Mouse (Mus musculus) left cerebral cortex, adult 9 months (tissue): ENCODE measurements at regions not wholly inside any gene's neighbourhood (a gene's known extent, or its start where the extent isn't known, plus 50 kb on each side); places are given as distances from the start of the nearest gene placed in this dataset.

Experiments used
- DNase-seq, 2 experiments: peaks; one replicate each; pipeline ENCODE4 v3.0.0; 2022; ENCODE audit warnings: low spot score in 2 of 2

DNA sequence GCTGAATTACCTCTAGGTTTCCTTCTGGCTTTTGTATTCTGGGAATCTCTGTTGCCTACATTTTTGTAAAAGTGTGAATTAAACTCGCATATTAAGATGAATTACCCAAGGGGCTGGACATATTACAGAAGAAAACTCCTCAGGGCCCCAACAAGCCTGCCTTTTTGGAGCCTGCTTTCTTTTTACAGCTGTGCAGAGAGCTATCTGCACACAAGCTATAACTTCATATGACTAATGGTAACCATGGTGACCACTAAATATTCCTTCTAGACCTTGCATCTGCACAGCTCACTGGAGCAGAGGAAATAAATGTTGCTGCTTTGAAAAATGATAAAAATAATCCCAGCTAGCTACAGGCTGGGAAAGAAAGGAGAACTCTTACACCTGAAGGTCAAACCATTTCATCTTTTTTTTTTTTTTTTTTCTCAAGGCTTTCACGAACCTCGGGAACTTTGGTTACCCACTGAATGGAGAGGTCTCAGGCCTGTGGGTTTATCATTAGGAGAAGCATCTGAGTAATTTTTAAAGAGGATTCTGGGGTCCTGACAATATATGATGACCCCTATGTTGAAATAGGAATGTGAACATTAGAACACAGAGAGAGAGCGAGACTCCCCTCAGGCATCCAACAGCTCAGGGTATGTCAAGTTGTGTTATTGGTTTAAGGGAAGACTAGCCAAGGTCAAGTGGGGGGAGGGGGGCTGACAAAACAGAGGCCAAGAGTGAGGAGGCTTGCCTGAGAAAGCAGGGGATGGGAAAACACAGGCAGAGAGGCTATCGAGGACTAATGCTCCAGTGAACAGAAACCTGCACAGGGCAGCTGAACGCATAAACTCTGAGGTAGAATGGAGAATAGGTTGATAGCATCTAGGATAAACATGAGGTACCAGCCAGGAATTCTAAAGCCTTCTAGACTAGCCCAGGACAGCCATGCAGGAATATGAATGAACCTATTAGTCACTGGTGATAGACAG, 188.4 kb downstream of the Phlda1 start:
- peak in 1 of 2 experiments; percentile 37 for DNase-seq

DNA sequence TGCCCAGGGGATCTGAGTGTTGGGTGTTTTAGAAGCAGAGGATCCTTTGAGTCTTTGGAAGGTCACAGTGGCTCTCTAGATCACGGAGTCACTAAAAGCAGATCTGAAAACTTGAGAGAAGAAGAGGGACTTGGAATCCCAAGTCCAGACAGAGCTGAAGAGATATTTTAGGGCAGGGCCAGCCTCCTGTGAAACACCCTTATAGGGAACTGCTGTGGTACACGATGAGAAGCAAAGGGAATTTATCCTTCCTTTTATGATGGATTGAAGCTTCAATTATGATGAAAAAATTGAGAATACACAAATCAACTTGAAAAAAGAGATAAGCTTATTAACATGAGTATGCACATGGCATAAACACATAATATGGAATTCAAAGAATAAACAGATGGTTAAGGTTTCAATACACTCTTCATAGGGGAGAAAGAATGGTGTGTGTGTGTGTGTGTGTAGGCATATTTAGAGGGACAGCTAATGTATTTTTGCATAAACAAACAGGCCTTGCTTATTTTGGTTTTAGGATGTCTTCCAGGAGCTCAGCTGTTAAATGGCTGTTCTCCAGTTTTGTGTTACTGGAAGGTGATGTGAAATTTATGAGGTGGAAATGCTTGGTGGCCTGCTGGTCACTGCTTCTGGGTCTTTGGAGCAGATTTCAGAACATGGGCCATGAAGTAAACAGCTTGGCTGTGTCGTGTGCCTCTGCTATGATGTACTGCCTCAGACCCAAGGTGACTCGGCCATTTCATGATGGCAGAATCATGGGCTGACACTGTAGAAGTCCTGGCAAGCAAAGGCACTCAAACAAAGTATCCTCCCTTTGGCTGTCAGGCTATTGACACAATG, 190.1 kb downstream of the Phlda1 start:
- no peak for DNase-seq

DNA sequence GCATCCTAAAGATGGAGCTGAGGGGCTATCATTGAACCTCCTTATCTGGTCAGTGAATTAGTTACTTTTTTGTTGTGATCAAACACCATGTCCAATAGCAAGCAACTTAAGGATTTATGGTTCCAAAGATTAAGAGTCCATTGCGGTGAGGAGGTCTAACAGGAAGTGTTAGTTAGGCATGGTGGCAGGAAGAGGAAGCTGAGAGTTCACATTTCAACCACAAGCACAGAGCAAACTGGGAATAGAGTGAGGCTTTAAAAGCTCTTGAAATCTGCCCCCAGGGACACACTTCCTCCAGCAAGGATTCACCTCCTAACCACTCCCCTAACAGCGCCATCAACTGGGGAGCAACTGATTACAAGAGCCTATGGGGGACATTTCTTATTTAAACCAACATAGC, 190.9 kb downstream of the Phlda1 start:
- DNase-seq, result no peak

DNA sequence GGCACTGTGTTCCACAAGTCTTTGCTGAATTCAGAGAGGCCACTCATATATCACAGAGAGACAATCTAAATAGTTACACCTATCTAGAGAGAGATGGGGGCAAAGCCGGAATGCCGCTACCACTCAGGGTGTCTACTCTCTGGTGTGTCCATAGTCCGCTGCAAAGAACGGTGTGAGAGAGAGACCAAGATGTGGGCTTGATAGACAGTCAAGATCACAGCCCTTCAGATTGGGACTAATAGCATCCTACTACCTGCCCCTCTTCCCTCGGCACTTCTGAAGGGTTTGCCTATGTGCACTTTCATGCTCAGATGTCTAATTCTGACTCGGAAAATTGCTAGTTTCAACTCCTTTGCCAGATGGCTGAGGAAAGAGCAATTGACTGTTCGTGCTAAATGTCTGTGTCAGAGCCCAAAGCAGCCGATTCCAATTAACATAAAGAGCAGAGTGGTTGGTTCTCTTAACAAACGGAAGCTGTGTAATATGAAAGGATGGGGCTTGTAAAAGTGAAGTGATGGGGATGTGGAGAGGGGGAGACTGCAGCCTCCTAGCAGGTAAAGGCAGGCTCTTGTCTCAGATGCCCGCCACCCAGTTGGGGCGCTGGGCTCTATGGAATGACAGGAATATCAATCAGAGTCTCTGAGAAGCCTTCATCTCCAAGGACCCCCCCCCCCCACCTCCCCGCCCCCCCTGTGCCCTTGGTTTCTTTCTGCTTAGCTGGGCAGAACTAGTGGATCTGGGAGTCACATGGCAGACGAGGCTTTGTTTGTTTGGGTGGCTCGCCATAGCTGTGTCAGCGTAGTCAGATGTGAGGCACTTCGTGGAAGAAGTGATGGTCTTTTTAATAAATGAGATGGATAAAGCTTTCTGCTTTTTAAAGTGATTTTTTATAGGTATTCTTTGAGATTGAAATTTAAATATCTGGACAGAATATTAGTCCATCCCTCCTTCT, 193.7 kb downstream of the Phlda1 start:
- DNase-seq, result peak; percentile 25

DNA sequence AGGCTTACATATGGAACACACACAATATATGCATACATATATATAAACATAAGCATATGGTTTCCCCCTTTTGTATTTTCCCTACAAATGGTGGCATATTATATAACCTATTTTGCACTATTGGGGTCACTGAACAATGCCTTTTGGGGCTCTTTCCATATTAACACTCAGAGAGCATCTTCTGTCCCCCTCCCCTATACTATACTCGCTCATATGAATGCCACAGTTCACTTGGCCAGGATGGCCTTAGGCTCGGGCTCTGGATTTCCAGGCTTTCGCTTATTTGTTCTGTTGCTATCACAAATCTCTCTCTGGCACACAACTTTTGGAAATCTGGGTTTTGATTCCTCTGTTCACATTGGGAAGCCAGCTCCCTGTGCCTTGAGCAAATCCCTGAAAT, 194.5 kb downstream of the Phlda1 start:
- no peak for DNase-seq

DNA sequence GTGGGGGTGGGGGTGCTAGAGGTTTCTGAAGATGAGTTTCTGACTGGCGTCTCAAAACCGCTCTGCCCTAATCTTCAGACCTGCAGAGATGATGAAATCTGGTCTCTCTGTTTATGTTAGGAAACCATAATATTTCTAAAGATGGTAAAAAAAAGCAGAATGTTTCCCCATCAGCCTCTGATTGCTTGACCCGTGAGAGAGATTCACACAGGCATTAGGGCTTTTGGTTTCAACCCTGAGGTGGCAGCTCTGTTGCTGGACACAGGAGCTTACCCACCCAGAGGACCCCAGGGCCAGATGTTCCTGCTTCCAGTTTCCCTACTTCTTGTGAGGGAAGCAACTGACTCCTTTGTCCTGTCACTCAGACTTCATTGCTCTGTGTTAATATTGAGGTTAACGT, 195.1 kb downstream of the Phlda1 start:
- no peak for DNase-seq

DNA sequence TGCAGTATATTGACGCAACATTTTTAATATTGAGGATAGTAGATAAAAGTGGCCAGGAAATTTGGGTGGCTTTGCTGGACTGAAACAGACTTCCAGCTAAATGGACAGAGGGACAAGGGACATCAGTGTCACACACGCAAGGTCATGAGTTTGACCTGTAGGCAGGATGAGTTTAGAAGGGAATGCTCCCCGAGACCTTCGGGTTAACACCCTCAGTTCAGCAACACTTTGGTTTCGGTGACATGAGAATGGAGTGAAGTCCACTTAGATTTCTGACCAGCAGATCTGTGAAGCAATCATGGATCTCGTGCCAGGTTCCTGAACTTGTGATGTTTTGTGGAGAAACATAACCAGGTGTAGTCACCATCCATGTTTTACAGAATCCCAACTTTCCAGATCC, 196.3 kb downstream of the Phlda1 start:
- no peak for DNase-seq

DNA sequence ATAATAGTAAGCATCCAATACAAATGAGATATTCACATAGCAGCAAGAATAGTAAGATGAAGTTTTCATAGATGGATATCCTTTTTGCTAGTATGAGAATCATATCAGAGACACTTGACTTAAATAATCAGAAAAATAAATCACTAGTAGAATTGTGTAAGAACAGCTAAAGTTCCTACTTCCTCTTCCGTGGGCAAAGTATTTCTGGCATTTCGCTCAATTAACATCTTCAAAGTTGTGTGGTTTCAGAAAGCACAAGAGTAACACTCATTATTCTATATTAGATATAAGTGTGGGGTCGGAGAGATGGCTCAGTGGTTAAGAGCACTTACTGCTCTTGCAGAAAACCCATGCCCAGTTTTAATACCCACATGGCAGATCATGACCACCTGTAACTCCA, 197.4 kb downstream of the Phlda1 start:
- DNase-seq, result no peak

DNA sequence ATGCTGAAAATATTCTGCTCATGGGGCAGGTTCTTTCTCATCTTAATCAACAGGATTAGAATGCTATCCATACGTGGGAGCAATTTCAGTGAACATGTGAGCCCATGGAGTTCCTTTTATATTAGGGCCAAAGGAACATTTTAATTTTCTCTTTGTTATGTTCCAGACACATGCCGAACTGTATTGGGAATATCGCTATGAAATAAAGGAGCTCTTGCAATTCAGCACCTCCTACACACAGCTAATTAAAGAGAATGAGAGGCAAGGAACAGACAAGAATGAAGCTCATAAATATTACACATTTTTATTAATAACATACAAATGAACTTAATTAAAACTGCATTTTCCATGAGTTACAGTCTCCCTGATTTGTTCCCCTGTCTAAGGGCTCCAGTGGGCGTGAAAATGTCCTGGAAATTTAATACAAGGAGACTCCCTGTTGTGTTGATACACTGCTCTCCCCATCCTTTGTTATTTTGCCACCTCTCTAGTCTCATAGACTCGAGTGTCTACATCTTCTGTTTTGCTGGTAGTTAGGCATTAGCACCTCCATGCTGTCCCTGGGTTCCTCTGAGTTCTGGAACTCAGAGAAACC, 205.5 kb downstream of the Phlda1 start:
- peak in 1 of 2 experiments; percentile 30 for DNase-seq

DNA sequence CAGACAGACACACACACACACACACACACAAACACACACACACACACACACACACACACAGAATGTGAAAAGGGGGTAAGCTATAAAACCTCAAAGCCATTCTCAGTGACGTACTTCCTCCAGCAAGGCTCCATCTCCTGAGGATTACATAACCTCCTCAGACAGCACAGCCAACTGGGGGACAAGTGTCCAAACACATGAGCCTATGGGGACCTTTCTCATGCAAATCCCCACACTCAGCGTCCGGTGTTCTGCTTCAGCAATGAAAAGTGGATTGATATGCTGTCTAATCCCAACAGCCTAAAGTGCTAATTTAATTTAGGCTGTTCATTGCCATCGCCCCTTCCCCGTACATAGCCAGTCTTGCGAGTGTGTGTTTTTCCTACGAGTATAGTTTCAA, 206.9 kb downstream of the Phlda1 start:
- no peak for DNase-seq

DNA sequence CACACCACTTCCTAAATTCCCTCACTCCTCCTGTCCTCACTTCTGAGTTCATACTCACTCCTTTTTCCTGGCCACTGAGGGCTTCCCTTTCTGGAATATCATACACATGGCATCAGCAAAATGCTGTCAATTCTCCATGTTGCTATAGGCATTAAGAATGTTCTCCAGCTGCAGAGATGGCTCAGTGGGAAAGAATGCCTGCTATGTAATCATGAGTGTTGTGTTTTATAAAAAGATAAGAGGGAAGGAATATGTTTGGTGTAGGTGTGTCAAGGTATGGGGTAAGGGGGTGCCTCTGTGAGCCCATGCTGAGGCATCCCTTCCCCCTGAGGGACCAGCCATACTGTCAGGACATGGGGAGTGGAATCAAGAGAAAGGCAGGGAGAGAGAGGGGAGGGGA, 207.6 kb downstream of the Phlda1 start:
- no peak for DNase-seq

DNA sequence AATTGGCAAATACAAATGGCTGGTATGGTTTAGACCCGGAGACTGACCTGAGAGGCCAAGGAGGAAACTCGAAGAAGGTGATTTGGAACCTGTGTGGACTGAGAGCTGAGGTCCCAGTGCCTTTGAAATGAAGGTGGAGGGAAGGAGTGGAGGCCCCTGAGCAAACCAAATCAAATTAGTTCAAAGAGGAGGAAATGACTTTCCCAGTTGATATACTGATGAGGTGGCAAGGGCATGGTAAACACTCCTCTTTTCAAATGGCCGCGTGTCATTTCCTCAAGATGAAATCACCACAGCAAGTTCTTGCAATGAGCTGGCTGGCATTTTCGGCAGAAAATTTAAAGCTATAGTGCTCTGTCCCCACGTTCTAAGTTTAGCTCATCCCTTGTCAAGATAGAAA, 209.1 kb downstream of the Phlda1 start:
- no peak for DNase-seq

DNA sequence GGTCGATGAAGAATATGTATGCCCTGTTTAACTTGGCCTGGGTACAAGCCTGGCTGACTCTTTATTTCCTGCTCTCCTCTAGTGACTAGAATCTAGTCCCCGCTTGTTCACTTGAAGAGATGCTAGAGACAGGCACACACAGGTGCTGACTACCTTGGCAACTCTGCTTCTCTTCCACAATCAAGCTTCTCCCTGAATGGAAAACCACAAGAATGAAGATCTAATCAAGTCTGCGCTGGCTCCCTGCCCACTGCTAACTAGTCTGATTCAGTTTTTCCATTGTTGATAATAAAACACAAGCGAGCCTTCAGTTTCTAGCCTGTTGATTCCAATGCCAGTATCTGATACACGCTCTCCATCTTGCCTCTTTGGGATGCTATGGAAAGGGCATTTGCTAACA, 213.5 kb downstream of the Phlda1 start:
- DNase-seq, result no peak

DNA sequence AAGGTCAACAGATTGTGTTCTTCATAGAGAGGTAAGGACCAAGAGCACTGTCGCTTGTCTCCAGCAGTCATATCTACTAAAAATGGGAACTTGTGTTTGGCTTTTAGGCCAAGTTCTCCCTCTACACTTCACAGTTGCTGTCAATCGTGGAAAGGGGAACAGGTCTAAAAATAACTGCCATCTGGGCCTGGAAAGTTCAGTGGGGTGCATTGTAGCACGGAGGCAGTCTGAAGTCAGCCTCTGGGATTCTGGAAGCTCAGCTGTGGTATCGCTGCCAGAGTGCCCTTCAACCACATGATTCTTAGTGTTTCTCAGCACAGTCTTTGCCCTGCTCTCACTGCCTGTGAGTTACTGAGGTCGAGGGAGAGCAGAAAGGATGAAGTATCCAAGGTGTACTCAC, 215.0 kb downstream of the Phlda1 start:
- DNase-seq, result no peak

DNA sequence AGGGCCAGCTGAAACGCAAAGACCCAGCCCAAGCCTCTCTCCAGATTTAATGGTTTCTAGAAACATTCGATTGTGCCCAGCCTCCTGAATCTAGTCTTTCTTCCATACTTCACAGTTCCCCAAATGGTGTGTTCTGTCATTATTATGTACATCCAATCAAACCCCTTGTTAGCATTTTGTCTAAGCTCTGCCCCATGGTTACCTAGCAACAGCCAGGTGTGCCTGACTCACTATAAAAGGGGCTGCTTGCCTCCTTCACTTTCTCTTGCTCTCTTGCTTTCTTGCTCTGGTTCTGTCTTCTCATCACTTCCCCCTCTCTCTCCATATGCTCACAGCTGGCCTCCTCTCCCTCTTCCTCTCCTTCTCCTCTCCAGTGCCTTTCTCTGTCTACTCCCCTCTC, 217.8 kb downstream of the Phlda1 start:
- DNase-seq, result no peak

DNA sequence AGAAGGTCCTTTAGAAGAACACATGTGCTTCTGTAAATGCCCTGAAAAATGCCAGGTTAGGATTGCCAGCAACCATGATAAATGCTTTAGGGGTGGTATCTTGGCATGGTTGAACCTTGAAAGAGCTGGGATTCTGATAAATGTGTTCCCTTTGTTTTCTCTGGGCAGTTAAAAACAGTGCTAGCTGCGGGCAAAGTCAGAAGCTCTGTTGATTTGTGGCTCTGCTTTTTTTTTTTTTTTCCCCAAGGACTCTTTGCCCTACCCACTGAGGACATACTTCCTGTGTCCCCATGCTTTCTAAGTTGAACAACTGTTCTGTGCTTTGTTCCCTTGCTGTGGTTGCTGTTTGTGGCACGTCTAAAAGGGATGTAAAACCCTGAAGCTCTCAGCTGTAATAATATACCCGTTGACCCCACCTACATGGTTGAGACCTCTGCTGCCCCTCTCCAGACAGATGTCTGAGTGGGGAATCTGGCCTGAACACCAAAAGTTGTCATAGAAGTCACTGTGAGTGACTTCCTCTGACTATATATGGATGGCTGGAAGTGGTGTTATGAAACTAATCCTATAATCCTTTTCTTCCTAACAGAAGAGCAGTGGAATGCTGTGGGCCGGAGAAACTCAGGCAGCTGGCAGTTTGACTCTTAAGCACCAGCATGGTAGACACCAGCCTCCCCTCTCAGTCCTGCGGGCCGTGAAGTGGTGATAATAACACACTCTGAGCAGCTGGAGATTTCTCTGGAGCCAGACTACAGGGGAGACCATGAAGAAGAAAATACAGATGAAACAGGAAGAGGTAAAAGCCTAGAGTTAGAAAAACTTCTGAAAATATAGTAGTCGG, 218.7 kb downstream of the Phlda1 start:
- no peak for DNase-seq

DNA sequence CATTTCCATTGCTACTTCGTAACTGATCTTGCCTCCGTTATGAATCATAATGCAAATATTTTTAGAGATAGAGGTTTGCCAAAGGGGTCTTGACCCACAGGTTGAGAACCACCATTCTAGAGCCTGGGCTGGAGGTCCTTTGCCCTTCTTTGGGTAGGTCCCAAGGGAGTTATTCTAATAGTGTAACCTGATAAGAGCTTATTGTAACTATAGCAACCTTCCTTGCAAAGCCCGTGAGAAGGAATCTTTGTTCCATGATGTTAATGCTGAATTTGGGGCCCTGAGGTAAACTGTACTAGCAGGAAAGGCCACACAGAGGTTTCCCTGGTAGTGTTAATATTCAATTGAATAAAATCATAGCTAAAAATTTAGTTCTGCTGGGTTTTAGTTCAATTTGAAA, 229.9 kb downstream of the Phlda1 start:
- no peak for DNase-seq

DNA sequence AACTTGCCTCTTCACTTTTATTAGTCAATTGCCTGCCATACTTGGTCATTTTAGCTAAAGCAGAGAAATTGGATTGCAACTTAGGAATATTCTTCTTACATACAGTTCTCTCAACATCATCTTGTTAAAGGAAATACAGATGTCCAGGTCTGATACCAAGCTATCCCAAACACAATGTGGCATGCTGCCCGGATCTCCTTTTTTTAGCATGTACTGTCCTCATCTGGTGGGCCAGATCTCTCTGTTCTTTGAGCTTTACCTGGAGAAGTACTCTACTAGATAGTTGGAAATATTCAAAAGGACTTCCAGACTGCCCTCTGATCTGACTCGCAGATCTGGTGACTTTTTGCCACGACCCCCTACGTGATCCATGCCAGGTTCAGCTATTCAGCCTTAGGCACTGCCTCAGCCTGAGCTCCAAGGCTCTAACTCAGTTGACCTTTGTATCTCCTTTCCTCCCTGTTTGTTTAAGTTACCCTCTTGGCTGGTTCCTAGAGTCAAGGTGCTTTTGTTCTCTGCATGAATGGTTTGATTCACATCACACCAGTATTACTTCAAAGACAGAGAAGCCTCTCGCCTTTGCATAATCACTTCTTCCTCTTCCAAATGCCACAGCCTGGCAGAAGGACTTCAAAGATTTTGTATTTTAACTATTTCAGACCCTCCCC, 232.9 kb upstream of the Krr1 start:
- no peak for DNase-seq

DNA sequence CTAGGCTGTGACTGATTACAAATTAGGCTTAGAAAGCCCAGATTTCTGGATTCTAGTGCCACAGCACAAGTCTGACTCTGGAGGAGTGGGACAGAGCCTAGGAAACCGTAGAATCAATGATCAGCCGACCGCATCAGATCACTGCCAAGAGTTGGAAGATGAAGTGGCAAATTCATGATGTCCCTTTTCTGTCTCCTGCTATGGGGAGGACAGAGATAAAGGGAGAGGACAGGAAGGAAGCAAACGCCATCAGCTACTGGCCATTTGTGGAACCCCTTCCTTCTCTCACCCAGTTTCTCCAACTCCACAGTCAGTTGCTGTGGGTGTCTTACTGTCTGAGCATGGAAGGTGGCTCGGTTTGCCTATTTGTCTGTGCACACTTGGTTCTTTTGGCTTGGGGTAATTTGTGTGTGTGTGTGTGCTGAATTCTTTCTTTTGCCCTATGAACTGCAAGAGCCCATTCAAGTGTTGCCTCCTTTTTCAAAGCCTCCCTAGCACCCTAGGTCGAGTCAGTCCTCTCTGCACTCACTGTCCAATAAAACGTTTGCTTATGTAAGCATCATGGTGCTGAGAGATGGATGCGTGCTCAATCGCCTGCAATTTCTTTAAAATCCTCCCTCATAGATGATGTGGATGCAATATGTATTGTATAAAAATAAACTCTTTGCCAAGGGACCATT, 231.7 kb upstream of the Krr1 start:
- DNase-seq, result no peak
